Mouse (Mus musculus) liver, postnatal 0 days (tissue): ENCODE data around the gene Smim13. TPM values are rescaled to one million over a fixed set of nuclear protein-coding genes. Genes with fewer than 3 reads are reported as not detected.
A peak's percentile ranks its signal among the peaks of the same experiment; 100 is the strongest.

Experiments used
- ATAC-seq: fragments of 200-750 bp; cut with Nextera tagmentation; 2 replicates; pipeline ENCODE4 v1.8.0; 2017; ENCODE audit warnings: mild to moderate bottlenecking, moderate library complexity
- DNase-seq: peaks from one replicate; pipeline ENCODE4 v3.0.0-alpha.2; 2016
- H3K27ac ChIP-seq: fragments of 300-500 bp; sonication (generic); 2 replicates; pipeline ENCODE4 v1.5.1; 2014; ENCODE audit warnings: antibody characterized with exemption, moderate library complexity, mild to moderate bottlenecking, low read depth
- H3K27me3 ChIP-seq: fragments of 300-500 bp; sonication (generic); 2 replicates; pipeline ENCODE4 v1.6.1; 2014; ENCODE audit warnings: low read length, control low read depth, mixed read lengths; ENCODE audit not compliant: insufficient read depth
- H3K36me3 ChIP-seq: fragments of 300-500 bp; sonication (generic); replicated peaks from 2 replicates; pipeline ENCODE4 v1.6.1; 2014; ENCODE audit warnings: mild to moderate bottlenecking, control low read depth, low read length, moderate library complexity, mixed read lengths; ENCODE audit not compliant: insufficient read depth
- H3K4me1 ChIP-seq: fragments of 300-500 bp; sonication (generic); 2 replicates; pipeline ENCODE4 v1.6.1; 2014; ENCODE audit warnings: antibody characterized with exemption, mild to moderate bottlenecking, control low read depth; ENCODE audit not compliant: insufficient read depth
- H3K4me2 ChIP-seq: fragments of 300-500 bp; sonication (generic); 2 replicates; pipeline ENCODE4 v1.6.1; 2014; ENCODE audit warnings: low read depth, mild to moderate bottlenecking, low read length, moderate library complexity, mixed read lengths
- H3K4me3 ChIP-seq: fragments of 300-500 bp; sonication (generic); 2 replicates; pipeline ENCODE4 v1.5.1; 2014; ENCODE audit warnings: low read depth, low read length
- H3K9ac ChIP-seq: fragments of 300-500 bp; sonication (generic); replicated peaks from 2 replicates; pipeline ENCODE4 v1.6.1; 2014; ENCODE audit warnings: mild to moderate bottlenecking, moderate library complexity
- H3K9me3 ChIP-seq: fragments of 300-500 bp; sonication (generic); 2 replicates; pipeline ENCODE4 v1.6.1; 2016; ENCODE audit warnings: mild to moderate bottlenecking, control low read depth, low read length, mixed read lengths
- CTCF ChIP-seq: sonication (generic); IDR thresholded peaks from 2 replicates; pipeline ENCODE4 v1.5.1; 2016; ENCODE audit warnings: antibody characterized with exemption, low read depth
- EP300 ChIP-seq: IDR thresholded peaks from 2 replicates; pipeline ENCODE4 v1.6.1; 2016; ENCODE audit warnings: antibody characterized with exemption, low read depth, mild to moderate bottlenecking
- WGBS: fragments of 180-500 bp; shearing (Covaris S2); extraction: QIAGEN DNeasy Blood & Tissue Kit; methylation state at CpG from one replicate; pipeline ENCODE4 v1.1.7; 2014; ENCODE audit not compliant: insufficient replicate concordance; 5-methylcytosine and 5-hydroxymethylcytosine counted together
- polyA plus RNA-seq: library from polyadenylated mRNA; unstranded; fragments of >200 nt; fragmentation: Nextera tagmentation; extraction: Ambion mirVana; gene quantifications from 2 replicates; pipeline ENCODE4 v1.2.1, GENCODE M21; 2015

The Smim13 gene
- polyA plus RNA-seq, 1 experiment from 2014 or later, result 3.9 TPM

DNA sequence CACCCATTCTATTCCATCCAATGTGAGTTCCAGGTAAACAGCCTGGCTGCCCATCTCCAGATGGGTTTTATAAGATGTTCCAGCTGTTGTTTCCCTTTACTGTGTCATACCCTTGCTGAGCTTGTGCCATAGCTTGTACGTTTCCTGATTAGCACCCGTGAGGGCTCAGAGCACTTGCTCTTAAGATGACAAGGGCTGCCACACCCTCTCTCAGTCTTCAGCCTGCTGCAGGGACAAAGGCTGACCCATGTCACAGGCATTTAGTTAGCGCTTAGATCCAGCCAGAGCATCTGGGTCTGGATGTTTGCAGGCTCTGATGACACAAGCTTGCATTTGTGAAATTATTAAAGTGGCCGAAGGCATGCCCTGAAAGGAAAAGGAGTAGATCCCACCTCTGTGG is 50.4 kb downstream of the Smim13 start:
- ATAC-seq (no peak), DNase-seq (no peak)
- Histone ChIP-seq H3K27me3 (no peaks in the 10 kb centered on the region), H3K9me3 (no peaks in the 10 kb centered on the region), H3K4me3 (no peak overlapping the region), H3K4me2 (no peak overlapping the region), H3K9ac (no peak overlapping the region), H3K4me1 (no peaks in the 10 kb centered on the region), H3K36me3 (no peaks in the 10 kb centered on the region), H3K27ac (no peak overlapping the region)
- WGBS, result 56% methylated on average over 4 of the region's 4 CpGs
- no peak for TF ChIP-seq EP300
- no peak for TF ChIP-seq CTCF

DNA sequence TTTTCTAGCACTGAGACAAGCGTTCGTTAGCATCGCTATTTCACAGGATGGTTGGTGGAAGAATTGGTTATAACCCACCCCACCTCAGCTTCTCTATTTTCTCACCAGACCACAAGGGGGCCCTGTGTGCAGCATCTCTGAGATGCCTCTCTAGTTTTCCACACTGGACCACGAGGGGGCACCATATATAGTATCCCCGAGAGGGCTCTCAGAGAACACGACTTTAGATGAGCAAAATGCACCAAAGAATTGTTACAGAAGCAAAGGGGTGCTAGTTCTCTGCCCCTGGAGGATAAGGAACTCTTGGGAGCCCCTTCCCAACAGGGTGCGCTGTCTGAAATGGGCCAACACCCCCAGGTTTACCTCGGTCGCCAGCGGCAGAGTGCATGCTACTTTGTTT is 53.1 kb downstream of the Smim13 start:
- TF ChIP-seq CTCF (peak; percentile 91), EP300 (no peak)
- no peak for ATAC-seq

DNA sequence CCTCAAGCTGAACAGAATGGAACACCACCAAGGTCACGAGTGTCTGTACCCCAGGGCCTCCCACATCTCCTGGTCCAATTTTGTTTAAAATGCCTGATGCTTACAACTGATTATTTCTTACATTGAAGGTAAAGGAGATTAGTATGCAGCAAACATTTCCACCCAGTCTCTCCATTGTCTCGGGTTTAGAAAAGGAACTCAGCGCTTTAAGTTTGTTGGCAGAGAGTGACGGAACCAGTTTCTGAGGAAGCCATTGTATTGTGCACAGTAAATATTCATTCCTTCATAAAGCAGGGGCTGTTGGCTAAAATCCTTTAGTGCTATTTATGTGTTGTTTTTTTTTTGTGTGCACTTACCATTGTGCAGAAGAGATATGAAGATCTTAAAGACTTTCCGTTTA is 71.1 kb downstream of the Smim13 start:
- ATAC-seq (no peak), DNase-seq (no peak)
- Histone ChIP-seq H3K4me1 (no peaks in the 10 kb centered on the region), H3K4me3 (no peak overlapping the region), H3K9me3 (no peaks in the 10 kb centered on the region), H3K27ac (no peak overlapping the region), H3K27me3 (no peaks in the 10 kb centered on the region), H3K36me3 (peaks cover 33% of the 10 kb centered on the region), H3K9ac (no peak overlapping the region), H3K4me2 (no peak overlapping the region)
- TF ChIP-seq CTCF (no peak), EP300 (no peak)
- WGBS, result 82% methylated on average over 5 of the region's 5 CpGs

More for the DNA sequence above, 53.1 kb downstream of the Smim13 start:
- no peaks in the 10 kb centered on the region for H3K9me3 ChIP-seq
- H3K27me3 ChIP-seq, result no peaks in the 10 kb centered on the region
- H3K27ac ChIP-seq, result no peak overlapping the region
- no peaks in the 10 kb centered on the region for H3K4me1 ChIP-seq
- H3K9ac ChIP-seq, result no peak overlapping the region
- H3K4me2 ChIP-seq, result no peak overlapping the region
- no peaks in the 10 kb centered on the region for H3K36me3 ChIP-seq
- no peak overlapping the region for H3K4me3 ChIP-seq
- WGBS, result 56% methylated on average over 10 of the region's 10 CpGs
- peak; percentile 84 for DNase-seq

DNA sequence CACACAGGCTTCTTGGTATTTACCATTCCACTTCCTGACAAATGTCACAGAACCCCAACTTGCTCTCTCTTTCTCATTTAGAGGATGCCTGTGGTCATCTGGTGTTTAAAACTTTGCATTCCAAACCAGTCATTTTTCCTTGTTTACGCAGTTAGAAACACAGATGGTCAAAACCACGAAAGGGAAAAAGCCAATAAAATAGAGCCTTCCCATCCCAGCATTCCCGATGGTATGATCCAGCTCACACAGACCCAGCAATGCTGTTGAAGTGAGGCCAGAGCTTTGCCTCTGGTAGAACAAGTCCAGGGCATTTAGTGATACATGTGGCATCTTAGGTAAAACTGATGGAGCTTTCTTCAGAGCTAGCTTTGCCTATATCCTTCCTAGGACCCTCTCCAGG is 71.8 kb downstream of the Smim13 start:
- H3K9ac ChIP-seq, result no peak overlapping the region
- H3K27ac ChIP-seq, result no peak overlapping the region
- H3K36me3 ChIP-seq, result peaks cover 29% of the 10 kb centered on the region
- H3K4me3 ChIP-seq, result no peak overlapping the region
- TF ChIP-seq CTCF (no peak), EP300 (no peak)
- DNase-seq, result no peak
- no peaks in the 10 kb centered on the region for H3K9me3 ChIP-seq
- no peaks in the 10 kb centered on the region for H3K4me1 ChIP-seq
- H3K27me3 ChIP-seq, result no peaks in the 10 kb centered on the region
- H3K4me2 ChIP-seq, result no peak overlapping the region
- WGBS, result 50% methylated on average over 3 of the region's 3 CpGs
- ATAC-seq, result no peak

DNA sequence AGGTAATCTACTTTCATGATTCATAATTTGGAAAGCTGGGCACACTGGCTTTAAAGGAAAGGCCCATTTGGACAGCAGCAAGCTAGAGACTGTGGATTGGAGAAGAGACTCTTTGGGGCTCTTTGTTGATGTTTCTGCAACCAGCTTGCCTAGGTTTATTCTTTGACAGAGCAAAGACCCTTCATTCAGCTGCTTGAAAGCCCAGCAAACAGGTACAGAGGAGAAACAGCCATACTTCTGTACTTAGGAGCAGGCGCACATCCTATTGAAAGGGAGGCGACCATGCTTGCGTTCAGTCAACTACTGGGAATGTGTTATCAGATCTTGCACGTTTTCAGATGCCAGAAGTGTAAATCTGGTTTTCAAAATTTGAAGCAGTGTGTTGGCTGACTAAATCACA is 75.0 kb downstream of the Smim13 start:
- TF ChIP-seq EP300 (no peak), CTCF (no peak)
- 0 out of 2 replicates have a peak, but pooled peaks cover 2% of the 10 kb centered on the region for H3K4me1 ChIP-seq
- H3K4me2 ChIP-seq, result no peak overlapping the region
- WGBS, result 72% methylated on average over 4 of the region's 4 CpGs
- peaks cover 9% of the 10 kb centered on the region for H3K36me3 ChIP-seq
- H3K4me3 ChIP-seq, result no peak overlapping the region
- no peaks in the 10 kb centered on the region for H3K9me3 ChIP-seq
- ATAC-seq (no peak), DNase-seq (no peak)
- H3K9ac ChIP-seq, result no peak overlapping the region
- H3K27ac ChIP-seq, result no peak overlapping the region
- no peaks in the 10 kb centered on the region for H3K27me3 ChIP-seq

DNA sequence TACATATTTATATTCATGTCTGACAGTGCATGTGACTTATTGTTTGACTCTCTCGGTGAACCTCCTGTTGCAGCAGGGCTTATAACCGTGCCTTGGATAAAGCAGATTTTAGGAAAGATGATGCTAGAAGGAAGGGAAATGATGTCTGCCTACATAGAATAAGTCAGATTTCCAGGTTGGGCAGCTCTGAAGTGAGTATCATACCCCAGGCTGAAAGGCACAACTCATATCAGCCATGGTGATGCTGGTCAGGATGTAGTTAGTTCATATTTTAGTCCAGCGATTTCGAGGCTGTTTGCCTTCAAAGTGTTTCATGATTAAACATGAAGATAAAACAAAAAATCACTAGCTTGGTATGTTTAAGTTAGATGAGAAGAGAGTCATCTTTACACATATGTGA is 75.7 kb downstream of the Smim13 start:
- H3K27me3 ChIP-seq, result no peaks in the 10 kb centered on the region
- 0 out of 2 replicates have a peak, but pooled peaks cover 5% of the 10 kb centered on the region for H3K4me1 ChIP-seq
- peaks cover 14% of the 10 kb centered on the region for H3K36me3 ChIP-seq
- H3K9me3 ChIP-seq, result no peaks in the 10 kb centered on the region
- ATAC-seq, result no peak
- WGBS, result 86% methylated on average over 4 of the region's 4 CpGs
- H3K9ac ChIP-seq, result no peak overlapping the region
- no peak overlapping the region for H3K4me2 ChIP-seq
- H3K4me3 ChIP-seq, result no peak overlapping the region
- DNase-seq, result no peak
- TF ChIP-seq CTCF (no peak), EP300 (no peak)
- no peak overlapping the region for H3K27ac ChIP-seq

DNA sequence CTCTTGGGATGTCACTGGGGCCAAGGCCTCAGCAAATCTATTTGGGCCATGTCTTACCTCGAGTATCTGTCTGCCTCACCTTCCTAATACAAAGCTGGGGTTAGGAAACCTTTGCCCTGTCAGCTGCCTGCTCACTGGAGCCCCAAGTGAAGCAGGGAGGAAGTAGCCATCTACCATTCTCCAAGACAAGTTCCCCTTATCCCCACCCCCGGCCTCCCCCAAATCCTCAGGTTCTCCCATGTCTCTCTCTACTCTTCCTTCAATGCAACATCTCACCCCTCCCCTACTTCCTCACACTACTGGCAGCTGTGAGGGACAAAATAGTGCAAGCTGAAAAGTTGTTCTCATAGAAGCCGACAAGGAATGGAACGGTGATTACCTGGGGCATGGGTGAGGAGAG is 76.5 kb downstream of the Smim13 start:
- Histone ChIP-seq H3K4me2 (no peak overlapping the region), H3K27ac (no peak overlapping the region), H3K27me3 (no peaks in the 10 kb centered on the region), H3K36me3 (peaks cover 18% of the 10 kb centered on the region), H3K4me3 (no peak overlapping the region), H3K9ac (no peak overlapping the region), H3K9me3 (no peaks in the 10 kb centered on the region), H3K4me1 (peaks cover 9% of the 10 kb centered on the region; the same call in 1 of the 2 replicates)
- 69% methylated on average over 4 of the region's 4 CpGs for WGBS
- no peak for DNase-seq
- TF ChIP-seq EP300 (no peak), CTCF (no peak)
- ATAC-seq, result no peak

Other genes with a start within 250 kb of the Smim13 start
- gene Pak1ip1, start 248.8 kb upstream of the Smim13 start, polyA plus RNA-seq, result 43.1 and 45.8 TPM in 2 replicates
- 383 and 408 TPM in 2 replicates for gene Tmem14c, start 233.6 kb upstream of the Smim13 start, polyA plus RNA-seq
- gene Mak, start 170.1 kb upstream of the Smim13 start, polyA plus RNA-seq, result 0.04 and 0.08 TPM in 2 replicates
- gene Gcm2, start 138.8 kb upstream of the Smim13 start, polyA plus RNA-seq, result not detected in 2 replicates
- gene Sycp2l, start 135.5 kb upstream of the Smim13 start, polyA plus RNA-seq, result not detected in 2 replicates
- gene Elovl2, start 29.4 kb upstream of the Smim13 start, polyA plus RNA-seq, result 304 and 314 TPM in 2 replicates
- gene Gm17364, start 24.1 kb downstream of the Smim13 start, polyA plus RNA-seq, result not detected in 2 replicates
- gene Nedd9, start 237.5 kb downstream of the Smim13 start, polyA plus RNA-seq, result 6.8 and 6.9 TPM in 2 replicates